ENCODE assay signal across 24 mouse cellular contexts in genomic region chr2:126065303-126065856, GRCm38 (mm10). TPM values are rescaled to one million over a fixed set of nuclear protein-coding genes. Genes with fewer than 3 reads are reported as not detected.
A peak's percentile ranks its signal among the peaks of the same experiment; 100 is the strongest.
DNase-seq lines count a peak whose midpoint lies in the region; ATAC-seq and TF ChIP-seq lines count a peak whose summit lies in the region.
"Had no signal": no experiment of that assay in that cellular context is flagged by ENCODE, and none has a peak within 500 bp of the region (broad histone marks: within the 10 kb centered on the region; RNA-seq: fewer than 3 reads in every experiment).

No protein-coding gene starts in this region.

- peaks cover 24% of the 10 kb centered on the region for H3K4me1 ChIP-seq in heart, embryonic 12.5 days (replicated peaks)
- H3K4me1 ChIP-seq in kidney, embryonic 15.5 days = peaks cover 5% of the 10 kb centered on the region; the same call in 1 of the 2 replicates
- H3K4me1 ChIP-seq in embryonic fibroblast, embryonic 13.5 days (ENCODE audit: control insufficient read depth, insufficient read depth, low read length) = peaks cover 22% of the 10 kb centered on the region
- H3K4me1 ChIP-seq: embryonic facial prominence, embryonic 15.5 days; neural tube, embryonic 12.5 days had no signal

- ATAC-seq in heart, embryonic 12.5 days (ENCODE audit: insufficient number of reproducible peaks, low FRiP score) = no peak
- no peak for ATAC-seq in kidney, embryonic 15.5 days (replicated peaks; ENCODE audit: low FRiP score)
- ATAC-seq: forebrain, embryonic 15.5 days had no signal

- H3K27me3 ChIP-seq in heart, embryonic 12.5 days (replicated peaks) = no peaks in the 10 kb centered on the region
- H3K27me3 ChIP-seq in kidney, embryonic 15.5 days = no peaks in the 10 kb centered on the region
- H3K27me3 ChIP-seq: embryonic facial prominence, embryonic 15.5 days; forebrain, embryonic 15.5 days; hindbrain, embryonic 15.5 days; limb, embryonic 12.5 days; lung, embryonic 15.5 days; neural tube, embryonic 12.5 days had no signal

- H3K4me3 ChIP-seq in heart, embryonic 12.5 days = no peak overlapping the region
- H3K4me3 ChIP-seq in kidney, embryonic 15.5 days (replicated peaks) = no peak overlapping the region
- no peak overlapping the region for H3K4me3 ChIP-seq in embryonic fibroblast, embryonic 13.5 days (ENCODE audit: insufficient read depth, low read length)
- H3K4me3 ChIP-seq: embryonic facial prominence, embryonic 15.5 days; forebrain, embryonic 15.5 days; hindbrain, embryonic 15.5 days; limb, embryonic 12.5 days; lung, embryonic 15.5 days; neural tube, embryonic 12.5 days had no signal

- peak overlapping the region; percentile 80 for H3K27ac ChIP-seq in heart, embryonic 12.5 days (ENCODE audit: poor library complexity, severe bottlenecking)
- peak overlapping the region; percentile 30 for H3K27ac ChIP-seq in kidney, embryonic 15.5 days
- peak overlapping the region; percentile 93 for H3K27ac ChIP-seq in embryonic fibroblast, embryonic 13.5 days (ENCODE audit: insufficient read depth, low read length)
- H3K27ac ChIP-seq: embryonic facial prominence, embryonic 15.5 days; forebrain, embryonic 15.5 days; hindbrain, embryonic 15.5 days; limb, embryonic 12.5 days; liver, embryonic 14.5 days; lung, embryonic 15.5 days; neural tube, embryonic 12.5 days had no signal

- H3K36me3 ChIP-seq in heart, embryonic 12.5 days = no peaks in the 10 kb centered on the region
- no peaks in the 10 kb centered on the region for H3K36me3 ChIP-seq in kidney, embryonic 15.5 days
- H3K36me3 ChIP-seq: embryonic facial prominence, embryonic 15.5 days; forebrain, embryonic 15.5 days; hindbrain, embryonic 15.5 days; limb, embryonic 12.5 days; lung, embryonic 15.5 days; neural tube, embryonic 12.5 days had no signal

- TF ChIP-seq POLR2A in embryonic fibroblast, embryonic 13.5 days (IDR thresholded peaks at IDR 0.05; ENCODE audit: low read depth, low read length) = no peak

- H3K9ac ChIP-seq in heart, embryonic 12.5 days = no peak overlapping the region
- H3K9ac ChIP-seq in kidney, embryonic 15.5 days = no peak overlapping the region
- H3K9ac ChIP-seq: embryonic facial prominence, embryonic 15.5 days; forebrain, embryonic 15.5 days; hindbrain, embryonic 15.5 days; limb, embryonic 12.5 days; liver, embryonic 14.5 days; lung, embryonic 15.5 days; neural tube, embryonic 12.5 days had no signal

- no peak for TF ChIP-seq CTCF in embryonic fibroblast, embryonic 13.5 days (IDR thresholded peaks at IDR 0.05; ENCODE audit: borderline replicate concordance, insufficient read depth, low read length)

- no peaks in the 10 kb centered on the region for H3K9me3 ChIP-seq in heart, embryonic 12.5 days (replicated peaks)
- H3K9me3 ChIP-seq in kidney, embryonic 15.5 days (replicated peaks) = no peaks in the 10 kb centered on the region
- H3K9me3 ChIP-seq: embryonic facial prominence, embryonic 15.5 days; forebrain, embryonic 15.5 days; hindbrain, embryonic 15.5 days; limb, embryonic 12.5 days; lung, embryonic 15.5 days; neural tube, embryonic 12.5 days had no signal

- WGBS in heart, embryonic 12.5 days = 80% methylated on average over 3 of the region's 3 CpGs
- WGBS in kidney, embryonic 15.5 days = 65% methylated on average over 3 of the region's 3 CpGs

- DNase-seq in heart, adult 11 months = no peak
- DNase-seq in kidney, postnatal 36 days = no peak
- no peak for DNase-seq in urinary bladder, postnatal 25 days (ENCODE audit: low spot score)
- DNase-seq in lung, postnatal 25 days (ENCODE audit: low spot score) = no peak
- DNase-seq: adrenal gland, postnatal 14 days; cerebellum, adult 8-10 months; cerebellum, postnatal 36 days; embryo, embryonic 11 days; gastrocnemius, postnatal 14 days; kidney, adult 2 months; kidney, postnatal 25 days; layer of hippocampus, postnatal 36 days; lung, postnatal 4 days; midbrain, embryonic 14.5 days had no signal

- H3K4me2 ChIP-seq in heart, embryonic 12.5 days = no peak overlapping the region
- no peak overlapping the region for H3K4me2 ChIP-seq in kidney, embryonic 15.5 days
- H3K4me2 ChIP-seq: embryonic facial prominence, embryonic 15.5 days; forebrain, embryonic 15.5 days; hindbrain, embryonic 15.5 days; limb, embryonic 12.5 days; lung, embryonic 15.5 days; neural tube, embryonic 12.5 days had no signal

RNA-seq across cellular contexts. Expression of gene Fgf7, which starts 30.9 kb away (rescaled TPM):
- 0.73 and 0.85 TPM in 2 replicates for polyA plus RNA-seq in heart, embryonic 12.5 days (2016; fragmentation: Nextera tagmentation; extraction: Ambion mirVana)
- 1.9 TPM in 2 replicates for polyA plus RNA-seq in kidney, embryonic 15.5 days (2015; fragmentation: Nextera tagmentation; extraction: Ambion mirVana)
- 70.8 and 94.4 TPM in 2 replicates for polyA plus RNA-seq in embryonic fibroblast, embryonic 13.5 days (2011; ENCODE audit: insufficient read length, low read depth, missing spikeins)

Comparison
In these comparisons a context has a peak if more than half of its experiments do, and no peak if none do; other contexts are left out.
1. H3K27ac ChIP-seq: peak in every context shown above with its lines; median percentile 93 in embryonic fibroblast, embryonic 13.5 days; 80 in heart, embryonic 12.5 days; 30 in kidney, embryonic 15.5 days.
2. RNA of gene Fgf7, which starts 30.9 kb away (polyA plus RNA-seq): 70.8 to 94.4 TPM in embryonic fibroblast, embryonic 13.5 days; 1.9 TPM in kidney, embryonic 15.5 days and 0.73 to 0.85 TPM in heart, embryonic 12.5 days; every median in the first group is over 10 times any median in the second.